Mouse (Mus musculus) lung, adult 2 months (tissue): ENCODE results near the gene Cpd.

Experiments used
- CTCF ChIP-seq: fragments of 200-500 bp; IDR thresholded peaks from 2 replicates; pipeline ENCODE4 v1.5.1; 2011; ENCODE audit warnings: mild to moderate bottlenecking, low read length, control low read depth; ENCODE audit not compliant: insufficient read depth
- POLR2A ChIP-seq: fragments of 200-500 bp; IDR thresholded peaks from 2 replicates; pipeline ENCODE4 v1.6.1; 2011; ENCODE audit warnings: low read depth, mild to moderate bottlenecking, control low read depth, low read length, borderline replicate concordance; ENCODE audit errors: extremely low read depth

- TF ChIP-seq CTCF (peak; percentile 59), POLR2A (no peak)
Observed at GRCm38 (mm10) chr11:76739125-76739524, 107.7 kb downstream of the Cpd start.
